Mouse (Mus musculus): ENCODE measurements around the gene A2m. TPM values are rescaled to one million over a fixed set of nuclear protein-coding genes. Genes with fewer than 3 reads are reported as not detected.

The A2m gene
- polyA plus RNA-seq (2012; rRNA removed), result 0.08 and 0.11 TPM in 2 replicates

- no peak for DNase-seq (ENCODE audit: low read depth, low spot score)
- 82% methylated on average over 8 of the region's 8 CpGs for WGBS
Observed at GRCm38 (mm10) chr6:121635076-121635475, at the start of gene A2m. Gene A2m, plus strand, starts transcription at chr6:121635376.

- no peak for DNase-seq (ENCODE audit: low read depth, low spot score)
- WGBS, result 13% methylated on average over 1 of the region's 1 CpGs
Observed at GRCm38 (mm10) chr6:121590131-121590530, 45.0 kb upstream of the A2m start.

- DNase-seq (ENCODE audit: low read depth, low spot score), result no peak
- WGBS, result 68% methylated on average over 1 of the region's 1 CpGs
Observed at GRCm38 (mm10) chr6:121600927-121601326, 34.2 kb upstream of the A2m start.

GRCm38 (mm10) chr6:121607861-121608260 is 27.3 kb upstream of the A2m start:
- DNase-seq (ENCODE audit: low read depth, low spot score), result no peak

GRCm38 (mm10) chr6:121611796-121612195 is 23.4 kb upstream of the A2m start:
- WGBS, result 37% methylated on average over 3 of the region's 3 CpGs

GRCm38 (mm10) chr6:121617476-121617875 is 17.7 kb upstream of the A2m start:
- 24% methylated on average over 3 of the region's 3 CpGs for WGBS

More at GRCm38 (mm10) chr6:121611796-121612195, 23.4 kb upstream of the A2m start:
- DNase-seq (ENCODE audit: low read depth, low spot score), result no peak

GRCm38 (mm10) chr6:121622525-121622924 is 12.7 kb upstream of the A2m start:
- 28% methylated on average over 2 of the region's 2 CpGs for WGBS
- DNase-seq (ENCODE audit: low read depth, low spot score), result no peak

More at GRCm38 (mm10) chr6:121617476-121617875, 17.7 kb upstream of the A2m start:
- DNase-seq (ENCODE audit: low read depth, low spot score), result no peak

- no peak for DNase-seq (ENCODE audit: low read depth, low spot score)
- 73% methylated on average over 13 of the region's 13 CpGs for WGBS
Observed at GRCm38 (mm10) chr6:121634520-121634919, 656 bp upstream of the A2m start.

- 7% methylated on average over 12 of the region's 12 CpGs for WGBS
- no peak for DNase-seq (ENCODE audit: low read depth, low spot score)
Observed at GRCm38 (mm10) chr6:121635878-121636371, 749 bp downstream of the A2m start.

GRCm38 (mm10) chr6:121648499-121648898 is 13.3 kb downstream of the A2m start:
- 84% methylated on average over 11 of the region's 11 CpGs for WGBS
- no peak for DNase-seq (ENCODE audit: low read depth, low spot score)

Other genes with a start within 250 kb of the A2m start
- 0.32 and 0.33 TPM in 2 replicates for gene Iqsec3, start 161.7 kb upstream of the A2m start, polyA plus RNA-seq (2012; rRNA removed)
- not detected in 2 replicates for gene Gm7298, start 97.6 kb downstream of the A2m start, polyA plus RNA-seq (2012; rRNA removed)
- not detected in 2 replicates for gene Mug1, start 203.2 kb downstream of the A2m start, polyA plus RNA-seq (2012; rRNA removed)

Measured in large intestine, adult 2 months (tissue).